Mouse (Mus musculus) left cerebral cortex, postnatal 14 days (tissue): Measurements from ENCODE around the gene Ctsg. TPM values are rescaled to one million over a fixed set of nuclear protein-coding genes. Genes with fewer than 3 reads are reported as not detected.

Source experiments
- microRNA-seq, 2 experiments: library from miRNA; unstranded; fragments of <30 nt; microRNA quantifications; one replicate each; pipeline ENCODE4 v1.2.0; 2022
- total RNA-seq, 2 experiments: library from RNA; stranded (reverse); gene quantifications; 2 replicates each; pipeline ENCODE4 v1.2.3; 2021

Gene Ctsg
- total RNA-seq, 2 experiments from 2014 or later: not detected

Small RNA genes within 50 kb of the gene (microRNA-seq; reads per million reads assigned to microRNA genes)
- gene Mir6949: 0 reads per million in 2 experiments

Other genes starting within 250 kb of the Ctsg start
- gene Nynrin, start 248.6 kb downstream of the Ctsg start, total RNA-seq: 1 to 10 TPM; 8.8 to 9.7 TPM
- 1 to 10 TPM in 1 of 2 experiments, under 1 TPM in 1; 0.23 to 1.1 TPM for gene Cbln3, start 218.2 kb downstream of the Ctsg start, total RNA-seq
- gene Khnyn, start 217.6 kb downstream of the Ctsg start, total RNA-seq: 10 to 100 TPM; 10.4 to 10.8 TPM
- gene Sdr39u1, start 202.3 kb downstream of the Ctsg start, total RNA-seq: 10 to 100 TPM; 85.8 to 94.6 TPM
- not detected for gene Cma1, start 157.9 kb downstream of the Ctsg start, total RNA-seq
- not detected for gene Cma2, start 151.6 kb downstream of the Ctsg start, total RNA-seq
- gene Mcpt1, start 84.6 kb downstream of the Ctsg start, total RNA-seq: not detected
- gene Mcpt9, start 72.1 kb downstream of the Ctsg start, total RNA-seq: not detected
- not detected for gene Mcpt2, start 60.5 kb downstream of the Ctsg start, total RNA-seq
- gene Mcpt4, start 40.3 kb downstream of the Ctsg start, total RNA-seq: not detected
- gene Mcpt8, start 17.3 kb downstream of the Ctsg start, total RNA-seq: not detected
- not detected for gene Gzme, start 18.1 kb upstream of the Ctsg start, total RNA-seq
- gene Gzmd, start 30.0 kb upstream of the Ctsg start, total RNA-seq: not detected
- gene Gzmg, start 57.0 kb upstream of the Ctsg start, total RNA-seq: not detected
- gene Gzmn, start 72.0 kb upstream of the Ctsg start, total RNA-seq: not detected
- not detected for gene Gzmf, start 108.8 kb upstream of the Ctsg start, total RNA-seq
- gene Gzmc, start 132.1 kb upstream of the Ctsg start, total RNA-seq: not detected
- gene Gzmb, start 159.7 kb upstream of the Ctsg start, total RNA-seq: not detected